Mouse (Mus musculus): ENCODE measurements around the gene Hsd17b11. TPM values are rescaled to one million over a fixed set of nuclear protein-coding genes. Genes with fewer than 3 reads are reported as not detected.

Gene Hsd17b11
- 2.1 and 2.6 TPM in 2 replicates for polyA plus RNA-seq (2016; fragmentation: Nextera tagmentation; extraction: Ambion mirVana)

GRCm38 (mm10) chr5:104021597-104022378 lies at the start of gene Hsd17b11:
Hsd17b11 (minus strand) TSS chr5:104021919.
- WGBS, result 2% methylated on average over 31 of the region's 31 CpGs
- Histone ChIP-seq H3K27me3 (replicated peaks; ENCODE audit: low read depth, poor library complexity, severe bottlenecking) (peaks cover 30% of the 10 kb centered on the region), H3K9me3 (no peaks in the 10 kb centered on the region), H3K27ac (replicated peaks) (peak within 1 kb of the TSS; percentile 83), H3K4me1 (peaks cover 37% of the 10 kb centered on the region), H3K36me3 (replicated peaks) (peaks cover 13% of the 10 kb centered on the region; the same call in 1 of the 2 replicates), H3K4me3 (peak within 1 kb of the TSS; percentile 63)
- DNase-seq (ENCODE audit: low spot score), result peak; percentile 86

- Histone ChIP-seq H3K4me1 (peaks cover 19% of the 10 kb centered on the region), H3K27me3 (replicated peaks; ENCODE audit: low read depth, poor library complexity, severe bottlenecking) (no peaks in the 10 kb centered on the region), H3K27ac (replicated peaks) (peak overlapping the region; percentile 65; the same call in 1 of the 2 replicates), H3K36me3 (replicated peaks) (no peaks in the 10 kb centered on the region), H3K4me3 (no peak overlapping the region), H3K9me3 (no peaks in the 10 kb centered on the region)
- DNase-seq (ENCODE audit: low spot score), result no peak
- 77% methylated on average over 4 of the region's 4 CpGs for WGBS
Measured at GRCm38 (mm10) chr5:104071048-104071447, 49.3 kb upstream of the Hsd17b11 start.

- no peaks in the 10 kb centered on the region for H3K9me3 ChIP-seq
- peaks cover 14% of the 10 kb centered on the region for H3K36me3 ChIP-seq (replicated peaks)
- DNase-seq (ENCODE audit: low spot score), result peak; percentile 51
- H3K4me1 ChIP-seq, result peaks cover 19% of the 10 kb centered on the region
- H3K27ac ChIP-seq (replicated peaks), result no peak overlapping the region
- 93% methylated on average over 7 of the region's 7 CpGs for WGBS
- no peak overlapping the region for H3K4me3 ChIP-seq
- H3K27me3 ChIP-seq (replicated peaks; ENCODE audit: low read depth, poor library complexity, severe bottlenecking), result no peaks in the 10 kb centered on the region
Measured at GRCm38 (mm10) chr5:104068751-104069150, 47.0 kb upstream of the Hsd17b11 start.

- no peak for DNase-seq (ENCODE audit: low spot score)
- Histone ChIP-seq H3K4me3 (no peak overlapping the region), H3K27me3 (replicated peaks; ENCODE audit: low read depth, poor library complexity, severe bottlenecking) (no peaks in the 10 kb centered on the region), H3K9me3 (no peaks in the 10 kb centered on the region), H3K4me1 (no peaks in the 10 kb centered on the region), H3K27ac (replicated peaks) (no peak overlapping the region), H3K36me3 (replicated peaks) (peaks cover 71% of the 10 kb centered on the region)
- WGBS, result 92% methylated on average over 11 of the region's 11 CpGs
Measured at GRCm38 (mm10) chr5:104062773-104063551, 41.2 kb upstream of the Hsd17b11 start.

- DNase-seq (ENCODE audit: low spot score), result no peak
- Histone ChIP-seq H3K27ac (replicated peaks) (no peak overlapping the region), H3K9me3 (no peaks in the 10 kb centered on the region), H3K36me3 (replicated peaks) (peaks cover 74% of the 10 kb centered on the region), H3K27me3 (replicated peaks; ENCODE audit: low read depth, poor library complexity, severe bottlenecking) (no peaks in the 10 kb centered on the region), H3K4me3 (no peak overlapping the region), H3K4me1 (no peaks in the 10 kb centered on the region)
- WGBS, result 80% methylated on average over 13 of the region's 13 CpGs
Measured at GRCm38 (mm10) chr5:104061936-104062772, 40.4 kb upstream of the Hsd17b11 start.

- no peak overlapping the region for H3K27ac ChIP-seq (replicated peaks)
- peaks cover 80% of the 10 kb centered on the region for H3K36me3 ChIP-seq (replicated peaks)
Measured at GRCm38 (mm10) chr5:104060429-104060828, 38.7 kb upstream of the Hsd17b11 start.

GRCm38 (mm10) chr5:104059628-104060027 lies 37.9 kb upstream of the Hsd17b11 start:
- 86% methylated on average over 9 of the region's 9 CpGs for WGBS
- peaks cover 79% of the 10 kb centered on the region for H3K36me3 ChIP-seq (replicated peaks)
- no peaks in the 10 kb centered on the region for H3K27me3 ChIP-seq (replicated peaks; ENCODE audit: low read depth, poor library complexity, severe bottlenecking)

More at GRCm38 (mm10) chr5:104060429-104060828, 38.7 kb upstream of the Hsd17b11 start:
- Histone ChIP-seq H3K27me3 (replicated peaks; ENCODE audit: low read depth, poor library complexity, severe bottlenecking) (no peaks in the 10 kb centered on the region), H3K4me3 (no peak overlapping the region), H3K4me1 (no peaks in the 10 kb centered on the region), H3K9me3 (no peaks in the 10 kb centered on the region)
- no peak for DNase-seq (ENCODE audit: low spot score)
- 90% methylated on average over 5 of the region's 5 CpGs for WGBS

GRCm38 (mm10) chr5:104058021-104058420 lies 36.3 kb upstream of the Hsd17b11 start:
- no peaks in the 10 kb centered on the region for H3K4me1 ChIP-seq
- H3K36me3 ChIP-seq (replicated peaks), result peaks cover 66% of the 10 kb centered on the region
- no peak overlapping the region for H3K27ac ChIP-seq (replicated peaks)
- H3K27me3 ChIP-seq (replicated peaks; ENCODE audit: low read depth, poor library complexity, severe bottlenecking), result no peaks in the 10 kb centered on the region
- DNase-seq (ENCODE audit: low spot score), result peak; percentile 67
- H3K4me3 ChIP-seq, result no peak overlapping the region
- no peaks in the 10 kb centered on the region for H3K9me3 ChIP-seq
- WGBS, result 64% methylated on average over 15 of the region's 15 CpGs

More at GRCm38 (mm10) chr5:104059628-104060027, 37.9 kb upstream of the Hsd17b11 start:
- no peak for DNase-seq (ENCODE audit: low spot score)
- H3K4me3 ChIP-seq, result no peak overlapping the region
- no peaks in the 10 kb centered on the region for H3K4me1 ChIP-seq
- no peaks in the 10 kb centered on the region for H3K9me3 ChIP-seq
- no peak overlapping the region for H3K27ac ChIP-seq (replicated peaks)

GRCm38 (mm10) chr5:104056295-104056694 lies 34.6 kb upstream of the Hsd17b11 start:
- Histone ChIP-seq H3K9me3 (no peaks in the 10 kb centered on the region), H3K36me3 (replicated peaks) (peaks cover 66% of the 10 kb centered on the region), H3K27me3 (replicated peaks; ENCODE audit: low read depth, poor library complexity, severe bottlenecking) (no peaks in the 10 kb centered on the region), H3K4me3 (no peak overlapping the region), H3K27ac (replicated peaks) (no peak overlapping the region), H3K4me1 (no peaks in the 10 kb centered on the region)
- WGBS, result 85% methylated on average over 7 of the region's 7 CpGs
- DNase-seq (ENCODE audit: low spot score), result no peak

- no peaks in the 10 kb centered on the region for H3K9me3 ChIP-seq
- H3K36me3 ChIP-seq (replicated peaks), result peaks cover 66% of the 10 kb centered on the region
- no peak overlapping the region for H3K27ac ChIP-seq (replicated peaks)
- DNase-seq (ENCODE audit: low spot score), result no peak
- H3K27me3 ChIP-seq (replicated peaks; ENCODE audit: low read depth, poor library complexity, severe bottlenecking), result no peaks in the 10 kb centered on the region
- H3K4me1 ChIP-seq, result no peaks in the 10 kb centered on the region
- WGBS, result 87% methylated on average over 4 of the region's 4 CpGs
- H3K4me3 ChIP-seq, result no peak overlapping the region
Measured at GRCm38 (mm10) chr5:104055816-104056215, 34.1 kb upstream of the Hsd17b11 start.

- H3K27ac ChIP-seq (replicated peaks), result no peak overlapping the region
- WGBS, result 90% methylated on average over 4 of the region's 4 CpGs
- no peaks in the 10 kb centered on the region for H3K27me3 ChIP-seq (replicated peaks; ENCODE audit: low read depth, poor library complexity, severe bottlenecking)
- no peaks in the 10 kb centered on the region for H3K9me3 ChIP-seq
- H3K4me1 ChIP-seq, result no peaks in the 10 kb centered on the region
- peaks cover 64% of the 10 kb centered on the region for H3K36me3 ChIP-seq (replicated peaks)
- no peak overlapping the region for H3K4me3 ChIP-seq
- DNase-seq (ENCODE audit: low spot score), result no peak
Measured at GRCm38 (mm10) chr5:104054938-104055337, 33.2 kb upstream of the Hsd17b11 start.

- Histone ChIP-seq H3K4me1 (peaks cover 5% of the 10 kb centered on the region), H3K9me3 (no peaks in the 10 kb centered on the region), H3K36me3 (replicated peaks) (peaks cover 45% of the 10 kb centered on the region), H3K4me3 (no peak overlapping the region), H3K27me3 (replicated peaks; ENCODE audit: low read depth, poor library complexity, severe bottlenecking) (no peaks in the 10 kb centered on the region), H3K27ac (replicated peaks) (no peak overlapping the region)
- WGBS, result 58% methylated on average over 8 of the region's 8 CpGs
- peak; percentile 41 for DNase-seq (ENCODE audit: low spot score)
Measured at GRCm38 (mm10) chr5:104052956-104053355, 31.2 kb upstream of the Hsd17b11 start.

All from embryonic facial prominence, embryonic 10.5 days (tissue).